Mouse (Mus musculus) brain, embryonic 14.5 days (tissue): Measurements from ENCODE around the gene Lemd1. TPM values are rescaled to one million over a fixed set of nuclear protein-coding genes. Genes with fewer than 3 reads are reported as not detected.
"Not testable (repeated sequence)": the region's sequence is repeated elsewhere in the genome, so short reads cannot be mapped to it uniquely, and the experiment has no call there.

ENCODE experiments used
- DNase-seq: peaks from one replicate; pipeline ENCODE4 v3.0.0-alpha.2; 2011; ENCODE audit warnings: low read depth
- CTCF ChIP-seq: fragments of 200-500 bp; IDR thresholded peaks from 2 replicates; pipeline ENCODE4 v1.5.1; 2012; ENCODE audit warnings: inconsistent platforms, mild to moderate bottlenecking, moderate library complexity, borderline replicate concordance; ENCODE audit not compliant: insufficient read depth, insufficient read length; ENCODE audit errors: extremely low read depth
- POLR2A ChIP-seq: fragments of 200-500 bp; IDR thresholded peaks from 2 replicates; pipeline ENCODE4 v1.6.1; 2012; ENCODE audit warnings: mild to moderate bottlenecking, inconsistent platforms, borderline replicate concordance; ENCODE audit not compliant: poor library complexity, insufficient read depth, insufficient read length, severe bottlenecking; ENCODE audit errors: extremely low read depth
- polyA plus RNA-seq: library from polyadenylated mRNA; depleted of rRNA; stranded (reverse); fragments of >200 nt; gene quantifications from 2 replicates; pipeline ENCODE4 v1.2.3, GENCODE M21; 2012

The Lemd1 gene
- polyA plus RNA-seq, 1 experiment: 25.1 TPM

GRCm38 (mm10) chr1:132264577-132264976 lies 73.3 kb downstream of the Lemd1 start:
- TF ChIP-seq POLR2A (no peak), CTCF (no peak)
- DNase-seq: no peak

DNA sequence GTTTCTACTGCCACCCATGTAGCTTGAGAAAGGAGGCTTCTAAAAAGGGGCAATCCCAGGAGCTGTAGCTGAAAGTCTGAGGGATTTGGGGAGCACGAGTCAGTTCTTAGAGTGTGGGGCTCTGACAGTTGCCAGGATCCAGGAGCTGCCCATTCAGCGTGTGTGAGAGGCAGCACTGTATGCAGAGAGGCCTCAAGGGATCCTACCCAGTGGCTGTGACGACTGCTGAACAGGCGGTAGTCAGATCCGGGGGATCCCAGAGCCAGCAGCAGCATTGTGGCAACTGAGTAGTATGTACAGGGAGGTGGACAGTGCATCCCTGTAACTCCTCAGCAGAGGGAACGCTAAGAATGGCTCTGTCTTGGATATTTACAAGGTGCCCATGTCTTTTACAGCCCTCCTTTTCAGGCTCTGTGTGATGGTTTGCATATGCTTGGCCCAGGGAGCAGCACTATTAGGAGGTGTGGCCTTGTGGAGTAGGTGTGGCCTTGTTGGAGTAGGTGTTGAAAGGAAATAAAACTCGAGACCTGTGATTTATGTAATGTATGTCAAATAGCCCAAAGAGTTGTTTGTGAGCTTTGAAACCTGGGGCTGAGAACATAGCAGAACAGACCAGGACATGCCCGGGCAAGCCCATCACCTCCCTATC lies 74.1 kb downstream of the Lemd1 start:
- no peak for DNase-seq
- no peak for TF ChIP-seq POLR2A
- TF ChIP-seq CTCF: no peak

GRCm38 (mm10) chr1:132265936-132266335 lies 74.7 kb downstream of the Lemd1 start:
- DNase-seq: no peak
- TF ChIP-seq CTCF (no peak), POLR2A (no peak)

DNA sequence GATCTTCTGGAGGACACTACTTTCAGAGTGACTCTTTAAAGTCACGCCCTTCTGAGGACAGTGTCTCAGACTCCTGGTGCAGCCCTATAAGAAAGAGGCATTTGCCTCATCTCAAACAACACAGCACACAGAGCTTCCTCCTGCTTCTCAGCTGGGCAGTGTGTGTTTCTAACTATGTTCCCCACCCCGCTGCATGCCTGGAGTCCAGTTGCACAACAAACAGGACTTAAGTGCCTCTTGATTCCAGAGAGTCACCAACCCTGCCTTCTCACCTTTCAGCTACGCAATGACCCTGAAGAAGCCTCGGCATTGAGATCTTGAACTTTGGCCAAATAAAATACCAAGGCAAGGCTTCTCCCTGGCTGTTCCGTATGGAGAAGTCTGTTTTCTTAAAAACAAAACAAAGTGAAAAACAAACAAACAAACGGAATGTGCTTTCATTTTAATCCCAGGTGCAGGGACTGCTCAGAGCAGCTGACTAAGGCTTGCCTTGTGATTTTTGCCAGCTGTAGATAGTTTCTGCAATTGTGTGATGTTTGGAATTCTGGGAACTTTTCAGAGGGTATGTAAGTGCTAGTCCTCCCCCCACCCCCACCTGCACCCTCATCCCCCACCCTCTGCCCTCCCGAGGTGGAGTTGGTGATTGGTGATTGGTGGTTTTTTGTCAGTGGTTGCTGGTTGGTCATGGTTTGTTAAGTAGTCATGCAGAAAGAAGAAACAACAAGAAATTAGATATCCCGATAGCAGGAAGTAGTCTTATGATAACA lies 75.7 kb downstream of the Lemd1 start:
- TF ChIP-seq CTCF: no peak
- TF ChIP-seq POLR2A: no peak
- no peak for DNase-seq

DNA sequence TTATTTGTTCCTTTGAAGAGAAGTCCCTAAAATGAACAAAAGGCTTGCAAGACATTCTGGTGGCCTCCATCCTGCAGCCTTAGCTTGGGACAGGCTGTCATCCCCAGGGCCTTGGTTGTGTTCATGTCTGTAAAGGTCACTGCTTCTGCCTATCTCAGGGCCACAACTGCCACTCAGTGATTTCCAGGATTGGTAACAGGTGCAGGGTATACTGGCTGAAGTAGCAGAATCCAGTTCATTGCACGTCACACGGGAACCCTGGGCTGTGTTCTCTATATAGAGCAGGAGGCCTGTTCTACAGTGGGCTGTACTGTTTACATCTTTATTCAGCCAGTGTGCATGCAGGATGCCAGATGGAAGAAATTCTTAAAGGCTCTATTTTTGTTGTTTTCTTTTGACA lies 76.7 kb downstream of the Lemd1 start:
- no peak for DNase-seq
- TF ChIP-seq POLR2A (no peak), CTCF (no peak)

GRCm38 (mm10) chr1:132268418-132269060 lies 77.3 kb downstream of the Lemd1 start:
- no peak for TF ChIP-seq CTCF
- no peak for TF ChIP-seq POLR2A
- no peak for DNase-seq

GRCm38 (mm10) chr1:132271237-132271636 lies 80.0 kb downstream of the Lemd1 start:
- TF ChIP-seq POLR2A: no peak
- TF ChIP-seq CTCF: no peak
- no peak for DNase-seq

DNA sequence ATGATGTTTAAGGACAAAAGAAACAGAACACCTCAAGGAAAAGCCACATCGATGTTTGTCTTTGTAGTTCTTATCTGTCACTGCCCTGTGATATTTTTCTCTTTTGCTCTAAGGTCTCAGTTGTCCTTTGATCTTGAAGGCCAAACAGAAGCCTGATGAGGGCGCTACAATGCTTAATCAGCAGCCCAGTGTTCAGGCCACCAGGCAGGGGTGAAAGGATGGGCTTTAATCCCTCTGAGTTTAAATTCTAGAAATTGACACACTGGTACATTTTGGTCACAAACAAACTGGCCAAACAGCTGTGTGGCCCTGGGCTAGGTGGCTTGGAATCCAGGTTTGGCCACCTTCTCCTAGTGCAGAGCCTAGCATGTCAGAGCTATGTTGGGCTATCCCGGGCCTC lies 85.5 kb downstream of the Lemd1 start:
- no peak for DNase-seq
- no peak for TF ChIP-seq CTCF
- TF ChIP-seq POLR2A: no peak

GRCm38 (mm10) chr1:132277124-132277523 lies 85.9 kb downstream of the Lemd1 start:
- DNase-seq: no peak
- TF ChIP-seq POLR2A: no peak
- TF ChIP-seq CTCF: no peak

GRCm38 (mm10) chr1:132280636-132281035 lies 89.4 kb downstream of the Lemd1 start:
- not testable (repeated sequence) for DNase-seq

GRCm38 (mm10) chr1:132281523-132282176 lies 90.4 kb downstream of the Lemd1 start:
- DNase-seq: peak; percentile 84
- no peak for TF ChIP-seq POLR2A
- TF ChIP-seq CTCF: peak; percentile 13; the same call in 1 of the 2 replicates

GRCm38 (mm10) chr1:132282177-132282536 lies 90.9 kb downstream of the Lemd1 start:
- DNase-seq: no peak
- TF ChIP-seq POLR2A: no peak
- TF ChIP-seq CTCF: no peak

DNA sequence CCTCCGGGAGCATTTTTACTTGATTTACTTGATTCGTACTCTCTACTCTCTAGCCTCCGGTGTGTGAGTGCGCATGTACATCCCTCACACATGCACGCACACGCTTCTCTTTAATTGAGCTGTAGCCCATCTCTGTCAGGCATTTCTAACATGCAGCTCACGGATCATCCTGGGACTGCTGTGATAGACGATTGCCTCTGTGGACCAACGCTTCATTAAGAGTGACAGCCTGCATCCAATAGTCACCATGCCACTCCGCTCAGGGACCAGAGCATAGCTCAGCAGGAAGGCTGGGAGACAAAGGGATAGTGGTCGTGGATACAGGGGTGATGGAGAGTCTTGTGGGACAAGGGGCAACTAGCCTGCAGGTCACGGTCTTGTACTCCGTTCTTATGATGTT lies 91.8 kb downstream of the Lemd1 start:
- TF ChIP-seq CTCF: no peak
- TF ChIP-seq POLR2A: no peak
- peak; percentile 82 for DNase-seq
